Mouse (Mus musculus): ENCODE data around the gene Plch2. TPM values are rescaled to one million over a fixed set of nuclear protein-coding genes. Genes with fewer than 3 reads are reported as not detected.

Plch2 gene
- polyA plus RNA-seq, 1 experiment from 2014 or later, result 3.6 TPM

- Histone ChIP-seq H3K9me3 (no peaks in the 10 kb centered on the region), H3K4me1 (peaks cover 26% of the 10 kb centered on the region), H3K27ac (no peak overlapping the region), H3K36me3 (no peaks in the 10 kb centered on the region), H3K9ac (no peak overlapping the region), H3K4me2 (replicated peaks) (peak overlapping the region; percentile 29), H3K27me3 (peaks cover 61% of the 10 kb centered on the region), H3K4me3 (no peak overlapping the region)
- 60% methylated on average over 6 of the region's 6 CpGs for WGBS
- ATAC-seq (ENCODE audit: insufficient number of reproducible peaks, insufficient read depth, low FRiP score, low TSS enrichment), result no peak
Measured at GRCm38 (mm10) chr4:154948940-154949588, 107.5 kb downstream of the Plch2 start.

- Histone ChIP-seq H3K4me2 (replicated peaks) (no peak overlapping the region), H3K4me1 (peaks cover 26% of the 10 kb centered on the region), H3K27ac (no peak overlapping the region), H3K27me3 (peaks cover 53% of the 10 kb centered on the region), H3K9me3 (no peaks in the 10 kb centered on the region), H3K4me3 (no peak overlapping the region), H3K9ac (no peak overlapping the region), H3K36me3 (no peaks in the 10 kb centered on the region)
- no peak for ATAC-seq (ENCODE audit: insufficient number of reproducible peaks, insufficient read depth, low FRiP score, low TSS enrichment)
- WGBS, result 47% methylated on average over 14 of the region's 14 CpGs
Measured at GRCm38 (mm10) chr4:154948066-154948939, 108.3 kb downstream of the Plch2 start.

GRCm38 (mm10) chr4:154946319-154946718 lies 110.3 kb downstream of the Plch2 start:
- Histone ChIP-seq H3K9ac (0 out of 2 replicates have a peak overlapping the region, but pooled peaks have one; percentile 5), H3K36me3 (no peaks in the 10 kb centered on the region), H3K4me2 (replicated peaks) (peak overlapping the region; percentile 47), H3K27ac (no peak overlapping the region), H3K27me3 (peaks cover 33% of the 10 kb centered on the region), H3K4me1 (peaks cover 18% of the 10 kb centered on the region), H3K4me3 (peak overlapping the region; percentile 16; the same call in 1 of the 2 replicates), H3K9me3 (no peaks in the 10 kb centered on the region)
- WGBS, result 4% methylated on average over 8 of the region's 8 CpGs
- ATAC-seq (ENCODE audit: insufficient number of reproducible peaks, insufficient read depth, low FRiP score, low TSS enrichment), result peak; percentile 86; the same call in 1 of the 2 replicates

- Histone ChIP-seq H3K27me3 (peaks cover 12% of the 10 kb centered on the region), H3K4me3 (no peak overlapping the region), H3K9me3 (no peaks in the 10 kb centered on the region), H3K9ac (no peak overlapping the region), H3K36me3 (no peaks in the 10 kb centered on the region), H3K4me1 (peaks cover 13% of the 10 kb centered on the region), H3K27ac (no peak overlapping the region), H3K4me2 (replicated peaks) (no peak overlapping the region)
- peak; percentile 54 for ATAC-seq (ENCODE audit: insufficient number of reproducible peaks, insufficient read depth, low FRiP score, low TSS enrichment)
- 21% methylated on average over 2 of the region's 2 CpGs for WGBS
Measured at GRCm38 (mm10) chr4:154944121-154944590, 112.4 kb downstream of the Plch2 start.

- Histone ChIP-seq H3K4me2 (replicated peaks) (no peak overlapping the region), H3K4me1 (peaks cover 8% of the 10 kb centered on the region), H3K4me3 (no peak overlapping the region), H3K9ac (no peak overlapping the region), H3K36me3 (no peaks in the 10 kb centered on the region), H3K27ac (no peak overlapping the region), H3K27me3 (peaks cover 5% of the 10 kb centered on the region), H3K9me3 (no peaks in the 10 kb centered on the region)
- 85% methylated on average over 6 of the region's 6 CpGs for WGBS
- no peak for ATAC-seq (ENCODE audit: insufficient number of reproducible peaks, insufficient read depth, low FRiP score, low TSS enrichment)
Measured at GRCm38 (mm10) chr4:154943323-154944039, 113.1 kb downstream of the Plch2 start.

- no peaks in the 10 kb centered on the region for H3K27me3 ChIP-seq
- peaks cover 8% of the 10 kb centered on the region for H3K4me1 ChIP-seq
- no peaks in the 10 kb centered on the region for H3K9me3 ChIP-seq
- H3K4me2 ChIP-seq (replicated peaks), result no peak overlapping the region
- 79% methylated on average over 10 of the region's 10 CpGs for WGBS
- no peak for ATAC-seq (ENCODE audit: insufficient number of reproducible peaks, insufficient read depth, low FRiP score, low TSS enrichment)
- H3K4me3 ChIP-seq, result no peak overlapping the region
- H3K27ac ChIP-seq, result no peak overlapping the region
- H3K36me3 ChIP-seq, result no peaks in the 10 kb centered on the region
- no peak overlapping the region for H3K9ac ChIP-seq
Measured at GRCm38 (mm10) chr4:154942632-154943322, 113.8 kb downstream of the Plch2 start.

GRCm38 (mm10) chr4:154941831-154942230 lies 114.8 kb downstream of the Plch2 start:
- ATAC-seq (ENCODE audit: insufficient number of reproducible peaks, insufficient read depth, low FRiP score, low TSS enrichment), result no peak
- 91% methylated on average over 5 of the region's 5 CpGs for WGBS
- Histone ChIP-seq H3K9me3 (no peaks in the 10 kb centered on the region), H3K36me3 (no peaks in the 10 kb centered on the region), H3K9ac (no peak overlapping the region), H3K4me3 (no peak overlapping the region), H3K4me1 (peaks cover 8% of the 10 kb centered on the region), H3K4me2 (replicated peaks) (no peak overlapping the region), H3K27me3 (no peaks in the 10 kb centered on the region), H3K27ac (no peak overlapping the region)

GRCm38 (mm10) chr4:154940156-154940555 lies 116.4 kb downstream of the Plch2 start:
- ATAC-seq (ENCODE audit: insufficient number of reproducible peaks, insufficient read depth, low FRiP score, low TSS enrichment), result no peak
- no peaks in the 10 kb centered on the region for H3K9me3 ChIP-seq
- no peak overlapping the region for H3K27ac ChIP-seq
- no peak overlapping the region for H3K4me3 ChIP-seq
- 85% methylated on average over 2 of the region's 2 CpGs for WGBS
- no peaks in the 10 kb centered on the region for H3K4me1 ChIP-seq
- H3K27me3 ChIP-seq, result no peaks in the 10 kb centered on the region
- no peak overlapping the region for H3K4me2 ChIP-seq (replicated peaks)
- H3K36me3 ChIP-seq, result no peaks in the 10 kb centered on the region
- no peak overlapping the region for H3K9ac ChIP-seq

GRCm38 (mm10) chr4:154937746-154938145 lies 118.8 kb downstream of the Plch2 start:
- H3K36me3 ChIP-seq, result no peaks in the 10 kb centered on the region
- no peak overlapping the region for H3K27ac ChIP-seq
- no peaks in the 10 kb centered on the region for H3K9me3 ChIP-seq
- 85% methylated on average over 1 of the region's 1 CpGs for WGBS
- no peak for ATAC-seq (ENCODE audit: insufficient number of reproducible peaks, insufficient read depth, low FRiP score, low TSS enrichment)
- peaks cover 3% of the 10 kb centered on the region; the same call in 1 of the 2 replicates for H3K27me3 ChIP-seq
- H3K4me3 ChIP-seq, result no peak overlapping the region
- H3K4me1 ChIP-seq, result no peaks in the 10 kb centered on the region
- no peak overlapping the region for H3K4me2 ChIP-seq (replicated peaks)
- no peak overlapping the region for H3K9ac ChIP-seq

GRCm38 (mm10) chr4:154936542-154937255 lies 119.9 kb downstream of the Plch2 start:
- H3K9me3 ChIP-seq, result no peaks in the 10 kb centered on the region
- H3K27ac ChIP-seq, result no peak overlapping the region
- no peak overlapping the region for H3K4me2 ChIP-seq (replicated peaks)
- H3K36me3 ChIP-seq, result no peaks in the 10 kb centered on the region
- H3K4me1 ChIP-seq, result no peaks in the 10 kb centered on the region
- no peak overlapping the region for H3K9ac ChIP-seq
- no peak overlapping the region for H3K4me3 ChIP-seq
- 59% methylated on average over 8 of the region's 8 CpGs for whole genome bisulfite sequencing
- ATAC-seq (ENCODE audit: insufficient number of reproducible peaks, insufficient read depth, low FRiP score, low TSS enrichment), result no peak
- H3K27me3 ChIP-seq, result peaks cover 3% of the 10 kb centered on the region; the same call in 1 of the 2 replicates
